Mouse (Mus musculus) mouse trophoblast stem cell (cell line): ENCODE results near the gene Gadd45g.

Experiments used
- in situ Hi-C, 2 experiments: fragments of 300-500 bp; cut with MseI, MboI; formaldehyde crosslinking; loops; 2 replicates in 1 of 2; 3 replicates in 1 of 2; pipeline ENCODE4 v1.15.1; 2025

Gene Gadd45g

DNA sequence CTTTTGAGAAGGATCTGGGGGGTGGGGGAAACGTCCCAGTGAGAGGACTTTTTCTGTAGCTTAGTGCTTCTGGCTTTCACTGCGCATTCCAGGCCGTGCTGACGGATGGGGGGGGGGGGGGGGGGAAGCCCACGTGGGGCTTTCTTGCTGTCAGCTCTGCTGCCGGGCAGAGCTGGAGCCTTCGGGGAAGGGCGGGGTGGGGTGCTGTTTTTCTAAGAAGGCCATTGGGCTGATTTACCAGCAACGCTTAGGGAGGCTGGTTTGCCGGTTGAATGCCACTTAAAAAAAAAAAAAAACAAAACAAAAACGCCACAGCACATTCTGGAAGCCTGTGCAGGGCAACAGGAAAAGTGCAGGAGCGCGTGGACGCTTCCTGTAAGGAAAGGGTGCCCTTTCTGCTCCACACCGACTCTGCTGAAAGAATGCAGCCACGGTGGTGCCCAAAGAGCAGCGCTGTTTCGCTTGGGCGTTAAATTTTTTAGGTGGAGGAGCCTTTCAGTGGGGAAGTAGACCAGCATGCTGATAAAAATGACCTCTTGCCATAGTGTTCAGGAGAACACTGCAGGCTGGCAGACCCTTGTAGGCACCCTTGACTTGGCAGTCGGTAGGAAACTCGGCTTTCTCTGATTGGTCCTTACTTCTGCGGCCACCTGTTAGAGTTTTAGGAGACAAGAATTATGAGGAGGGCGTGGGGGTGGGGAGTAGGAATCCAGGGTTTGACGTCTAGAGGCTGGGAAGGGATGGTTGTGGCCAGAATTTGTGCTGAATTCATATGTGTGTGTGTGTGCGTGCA lies 3.0 kb downstream of the Gadd45g start:
- in situ Hi-C loops, result loop anchor here (10.0 to 25.0 kb wide), 4 partner anchors 115 to 763 kb away; partner anchors contain the start of gene Diras2 (in 2 of the 2)

DNA sequence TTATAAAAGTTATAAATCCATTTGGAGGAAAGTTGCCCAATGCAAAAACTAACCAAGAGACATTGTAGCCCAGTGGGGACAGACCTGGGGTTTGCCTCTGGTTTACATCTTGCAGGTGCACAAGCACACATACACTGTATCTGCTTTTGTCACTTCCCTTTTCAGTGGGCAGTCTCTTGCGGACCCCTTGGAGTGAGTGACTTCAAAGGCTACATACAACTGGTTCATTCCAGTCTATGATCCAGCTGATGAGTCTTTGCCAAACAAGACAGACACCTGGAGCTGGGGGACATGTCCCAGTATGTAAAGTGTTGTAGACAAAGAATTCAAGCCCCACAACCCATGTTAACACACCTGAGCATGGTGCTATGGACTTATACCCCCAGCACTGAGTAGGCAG lies 4.1 kb downstream of the Gadd45g start:
- in situ Hi-C loops, result no loop called here

DNA sequence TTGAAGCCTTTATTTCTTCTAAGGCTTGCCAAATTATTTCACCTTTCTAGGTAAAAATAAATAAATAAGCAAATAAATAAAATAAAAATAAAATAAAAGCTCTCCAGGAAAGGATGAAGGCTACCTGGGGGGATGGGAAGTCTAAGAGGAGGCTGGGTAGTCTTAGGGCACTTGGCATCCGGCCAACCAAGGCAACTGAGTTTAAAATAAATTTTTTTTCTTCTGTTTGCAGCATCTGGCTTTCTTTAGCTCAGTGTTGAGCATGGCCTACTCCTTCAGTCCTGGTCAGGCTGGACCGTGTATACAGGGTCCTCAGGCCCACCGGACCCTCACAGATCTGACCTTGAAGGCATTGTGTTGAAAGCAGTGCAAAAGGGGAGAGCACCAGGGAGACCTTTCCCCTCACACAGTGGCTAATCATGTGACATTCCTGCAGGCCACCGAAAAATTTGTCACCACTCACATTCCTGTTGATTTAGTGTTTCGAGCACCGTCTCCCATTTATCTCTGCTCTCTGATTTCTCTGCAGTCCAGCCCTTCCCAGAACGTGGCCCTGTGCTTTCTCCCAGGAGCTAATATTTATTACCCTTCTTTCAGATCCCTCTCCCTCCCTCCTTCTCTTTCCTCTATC lies 6.2 kb downstream of the Gadd45g start:
- in situ Hi-C loops, result no loop called here

DNA sequence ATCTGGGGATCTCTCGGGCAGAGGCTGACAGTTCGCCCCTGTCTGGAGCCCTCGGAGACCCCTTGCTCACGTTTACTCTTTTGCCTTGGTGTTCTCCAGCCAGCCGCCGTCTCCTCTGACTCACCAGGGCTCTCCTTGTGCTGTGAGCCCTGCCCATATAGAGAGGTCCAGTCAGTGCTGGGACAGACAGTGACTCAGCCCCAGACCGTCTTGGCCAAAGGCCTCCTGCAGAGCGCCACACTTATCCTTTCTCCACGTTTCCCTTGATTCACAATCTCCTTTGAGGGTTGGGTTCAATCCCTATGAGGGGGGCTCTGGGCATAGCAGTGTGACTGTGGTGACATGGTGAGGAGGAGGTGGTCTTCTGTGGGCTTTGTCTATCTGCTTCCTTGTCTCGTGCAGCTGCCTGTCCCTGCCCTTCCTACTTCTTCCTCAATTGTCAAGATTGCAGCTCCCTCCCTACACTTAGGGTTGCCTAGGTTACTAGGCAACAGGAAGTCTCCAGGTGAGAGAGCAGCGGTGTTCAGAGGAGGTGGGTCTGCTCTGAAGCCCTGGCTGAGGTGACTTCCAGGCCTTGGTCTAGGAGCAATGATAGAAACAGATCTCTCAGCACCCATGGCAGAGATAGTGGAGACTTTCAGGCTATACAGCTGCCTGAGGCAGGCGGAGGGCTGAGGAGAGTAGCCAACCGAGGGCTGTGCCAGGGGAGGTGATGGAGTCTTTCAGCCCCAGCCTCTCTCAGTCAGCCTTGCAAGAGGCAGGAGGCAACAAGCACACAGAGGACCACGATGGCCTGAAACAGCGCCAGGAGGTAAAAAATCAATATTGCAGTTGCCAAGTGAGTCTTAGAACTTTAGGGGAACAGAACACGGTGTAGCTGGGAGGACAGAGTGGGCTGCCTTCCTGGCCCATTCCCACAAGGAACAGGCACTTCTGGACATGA lies 7.1 kb downstream of the Gadd45g start:
- in situ Hi-C loops, result no loop called here

DNA sequence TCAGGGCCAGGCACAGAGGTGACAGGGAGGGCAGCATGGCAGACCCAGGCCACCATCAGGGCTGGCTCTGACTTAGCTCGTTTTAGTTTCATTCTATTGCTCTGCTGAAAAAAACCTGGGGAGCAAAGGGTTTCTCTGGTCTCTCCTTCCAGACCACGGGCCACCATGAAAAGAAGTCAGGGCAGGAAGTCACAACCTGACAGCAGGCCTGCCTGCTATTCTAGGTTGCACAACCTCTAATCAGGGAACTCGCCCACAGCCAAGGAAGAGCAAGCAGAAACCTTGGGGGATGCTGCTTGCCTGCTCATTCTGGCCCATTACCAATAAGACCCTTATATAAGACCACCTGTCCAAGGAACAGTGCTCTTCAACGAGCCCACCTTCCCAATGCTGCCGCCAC lies 9.1 kb downstream of the Gadd45g start:
- in situ Hi-C loops, result no loop called here

DNA sequence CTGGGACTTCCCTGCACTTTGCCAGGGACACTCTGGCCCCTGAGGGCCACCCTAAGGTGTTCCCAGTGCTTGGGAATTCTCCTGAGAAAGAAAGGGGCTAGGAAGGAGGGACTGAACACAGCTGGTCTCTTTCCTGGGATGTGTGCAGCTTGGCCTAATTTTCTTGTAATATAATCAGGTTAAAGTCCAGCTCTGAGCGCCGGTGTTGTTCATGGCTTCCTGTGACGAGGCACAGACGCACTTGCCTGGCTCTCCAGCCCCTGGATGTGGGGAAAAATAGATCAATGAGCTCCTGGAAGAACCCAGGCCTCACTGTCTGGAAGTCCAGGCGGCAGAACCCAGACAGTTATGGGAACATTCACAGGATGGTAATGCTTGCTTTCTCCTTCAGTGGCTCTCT lies 10.7 kb downstream of the Gadd45g start:
- in situ Hi-C loops, result no loop called here

DNA sequence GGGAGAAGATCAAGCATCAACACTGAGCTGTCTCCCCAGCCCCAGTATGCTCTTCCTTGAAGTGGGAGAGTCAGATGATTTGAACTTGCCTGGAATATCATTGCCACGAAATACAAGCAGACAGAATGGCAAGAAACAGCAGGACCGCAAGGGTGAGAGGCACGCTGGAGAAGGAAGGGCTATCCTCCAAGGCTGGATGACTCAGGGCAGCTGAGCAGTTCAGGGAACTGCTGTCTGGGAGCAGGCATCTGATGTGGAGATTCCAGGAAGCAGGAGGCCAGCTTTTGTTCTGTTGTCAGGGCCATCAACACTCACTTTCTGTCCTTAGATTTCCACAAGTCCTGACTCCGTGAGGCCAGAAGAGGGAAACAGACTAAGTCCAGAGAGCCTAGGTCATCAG lies 12.0 kb downstream of the Gadd45g start:
- in situ Hi-C loops, result no loop called here

DNA sequence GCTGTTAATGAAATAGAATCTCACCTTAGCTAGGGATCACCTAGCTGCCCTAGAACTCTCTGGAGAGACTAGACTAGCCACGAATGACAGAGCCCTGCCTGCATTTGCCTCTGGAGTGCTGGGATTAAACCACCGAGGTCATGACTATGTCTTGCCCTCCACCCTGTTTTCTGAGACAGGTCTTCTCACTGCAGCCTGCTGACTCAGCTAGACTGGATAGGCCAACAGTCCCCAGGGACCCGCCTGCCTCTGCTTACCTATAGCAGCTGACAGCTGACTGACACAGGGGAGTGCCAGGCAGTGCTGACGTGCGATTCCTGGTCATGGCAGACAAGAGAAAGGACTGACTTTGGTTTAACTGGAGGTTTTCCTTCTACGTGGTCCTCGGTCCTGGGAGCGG lies 12.7 kb downstream of the Gadd45g start:
- in situ Hi-C loops, result no loop called here

DNA sequence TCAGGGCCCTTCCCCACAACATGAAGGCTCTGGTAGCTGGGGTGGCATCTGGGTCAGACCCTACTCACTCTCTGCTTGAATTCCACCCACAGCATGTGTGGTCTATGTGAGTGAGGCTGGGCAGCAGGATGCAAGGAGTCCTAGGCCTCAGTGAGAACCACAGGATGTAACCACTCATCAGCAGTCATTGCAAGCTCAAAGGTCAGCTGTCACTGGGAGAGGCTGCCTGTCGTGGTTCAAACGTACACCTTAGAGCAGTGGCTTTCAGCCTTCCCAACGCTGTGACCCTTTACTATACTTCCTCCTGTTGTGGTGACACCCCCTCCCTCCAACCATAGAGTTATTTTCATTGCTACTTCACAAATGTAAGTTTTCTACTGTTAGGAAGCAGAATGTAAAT lies 13.3 kb downstream of the Gadd45g start:
- in situ Hi-C loops, result no loop called here

DNA sequence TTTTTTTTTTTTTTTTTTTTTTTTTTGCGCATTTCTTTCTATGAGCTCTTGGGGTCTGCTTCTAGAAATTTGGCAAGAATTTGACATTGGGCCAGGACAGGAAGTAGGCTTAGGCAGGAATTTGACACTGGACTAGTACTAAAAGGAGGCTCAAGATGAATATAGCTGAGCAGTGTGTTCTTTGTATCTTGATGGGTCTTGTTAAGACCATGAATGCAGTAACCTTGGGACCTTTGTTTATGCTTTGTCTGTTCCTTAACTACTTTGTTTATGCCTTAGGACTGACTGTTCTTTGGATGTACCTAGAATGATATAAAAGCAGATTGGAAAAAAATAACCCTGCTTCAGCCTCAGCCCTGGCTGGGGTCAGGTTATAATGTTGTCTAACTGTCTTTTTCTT lies 16.3 kb downstream of the Gadd45g start:
- in situ Hi-C loops, result no loop called here

DNA sequence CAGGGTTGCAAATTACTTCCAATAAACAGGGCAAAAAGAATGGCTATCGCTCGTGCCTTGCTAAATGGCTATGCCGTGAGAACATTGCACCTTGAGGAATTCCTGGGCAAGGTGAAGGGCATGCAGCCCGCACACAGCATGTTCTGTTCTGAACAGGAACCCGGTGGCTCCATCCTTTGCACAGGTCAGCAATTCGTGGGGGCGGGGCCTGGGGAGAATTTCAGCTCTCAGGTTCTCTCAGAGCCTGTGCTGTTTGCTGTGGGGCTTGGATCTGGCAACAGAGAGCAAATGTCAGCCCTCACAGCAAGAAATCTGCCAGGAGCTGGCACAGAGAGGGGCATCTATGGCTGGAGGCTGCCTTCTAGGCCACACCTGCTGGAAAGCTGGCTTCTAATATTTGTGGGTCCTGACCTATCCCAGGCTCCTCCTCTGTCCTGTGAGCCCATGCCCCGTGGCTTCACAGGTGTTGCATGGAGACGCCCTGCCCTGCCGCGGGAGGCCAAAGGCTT lies 19.7 kb downstream of the Gadd45g start:
- in situ Hi-C loops, result no loop called here

DNA sequence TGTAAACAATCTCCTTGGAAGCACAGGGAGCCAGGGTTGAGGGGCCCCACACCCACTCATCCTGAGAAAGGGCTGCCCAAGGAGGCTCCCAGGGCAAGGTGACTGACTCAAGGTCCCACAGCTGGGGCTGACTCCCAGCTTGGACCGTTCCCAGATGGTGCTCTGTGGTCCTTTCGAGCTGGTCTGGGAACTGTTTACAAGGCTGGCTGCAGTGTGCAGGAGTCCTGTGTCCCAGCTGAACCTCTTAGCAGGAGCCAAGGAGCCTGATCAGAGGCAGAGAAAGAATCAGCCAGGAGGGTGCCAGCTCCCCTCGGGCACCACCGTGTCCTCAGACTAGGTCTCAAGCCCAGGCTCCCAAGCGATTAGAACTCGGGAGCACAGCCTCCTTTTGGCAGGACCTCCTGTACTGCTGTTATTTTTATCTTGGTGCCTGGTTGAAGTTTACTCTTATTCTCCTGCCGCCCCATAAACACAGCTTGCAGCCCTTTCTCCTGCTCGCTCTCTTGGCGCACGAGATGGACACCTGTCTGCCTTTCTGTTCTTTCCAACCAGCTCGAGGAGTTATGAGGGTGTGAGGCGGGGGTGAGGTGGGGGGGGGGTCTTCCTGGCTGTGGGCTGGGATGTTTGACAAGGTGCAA lies 22.1 kb downstream of the Gadd45g start:
- in situ Hi-C loops, result no loop called here

DNA sequence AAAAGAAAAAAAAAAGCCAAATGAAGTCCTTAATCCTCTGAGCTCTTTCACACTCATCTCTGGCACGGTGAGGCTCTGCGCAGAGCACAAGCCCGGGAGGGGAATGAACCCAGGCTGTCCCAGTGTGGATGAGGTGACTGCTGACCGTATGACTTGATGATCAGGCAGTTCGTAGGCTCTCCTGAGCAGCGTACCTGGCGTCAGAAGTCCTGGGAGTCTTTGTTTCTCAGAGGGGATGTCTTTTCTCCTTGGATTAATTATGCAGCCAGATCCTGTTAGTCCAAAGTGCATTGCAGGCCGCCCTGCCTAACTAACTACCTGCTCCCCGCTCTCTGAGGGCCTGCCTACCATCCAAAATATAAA lies 22.6 kb downstream of the Gadd45g start:
- in situ Hi-C loops, result no loop called here

DNA sequence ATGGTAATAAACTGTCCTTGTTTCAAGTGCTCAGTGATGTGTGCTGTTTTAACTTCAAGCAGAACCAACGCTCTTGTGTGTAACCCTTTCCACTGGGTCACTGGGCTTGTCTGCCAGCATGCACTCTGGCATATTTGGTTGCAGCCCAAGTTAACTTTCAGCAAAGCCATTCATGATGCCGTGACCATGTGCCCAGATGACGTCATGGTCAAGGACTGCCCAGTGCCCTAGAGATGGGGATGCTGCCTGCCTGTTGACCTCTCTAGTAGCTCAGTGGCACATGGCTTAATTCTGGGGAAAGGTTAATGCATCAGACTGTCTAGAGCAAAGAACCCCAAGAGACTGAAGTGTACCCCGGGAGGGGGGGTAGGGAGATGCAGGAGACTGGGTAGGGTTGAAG lies 24.7 kb downstream of the Gadd45g start:
- in situ Hi-C loops, result no loop called here

DNA sequence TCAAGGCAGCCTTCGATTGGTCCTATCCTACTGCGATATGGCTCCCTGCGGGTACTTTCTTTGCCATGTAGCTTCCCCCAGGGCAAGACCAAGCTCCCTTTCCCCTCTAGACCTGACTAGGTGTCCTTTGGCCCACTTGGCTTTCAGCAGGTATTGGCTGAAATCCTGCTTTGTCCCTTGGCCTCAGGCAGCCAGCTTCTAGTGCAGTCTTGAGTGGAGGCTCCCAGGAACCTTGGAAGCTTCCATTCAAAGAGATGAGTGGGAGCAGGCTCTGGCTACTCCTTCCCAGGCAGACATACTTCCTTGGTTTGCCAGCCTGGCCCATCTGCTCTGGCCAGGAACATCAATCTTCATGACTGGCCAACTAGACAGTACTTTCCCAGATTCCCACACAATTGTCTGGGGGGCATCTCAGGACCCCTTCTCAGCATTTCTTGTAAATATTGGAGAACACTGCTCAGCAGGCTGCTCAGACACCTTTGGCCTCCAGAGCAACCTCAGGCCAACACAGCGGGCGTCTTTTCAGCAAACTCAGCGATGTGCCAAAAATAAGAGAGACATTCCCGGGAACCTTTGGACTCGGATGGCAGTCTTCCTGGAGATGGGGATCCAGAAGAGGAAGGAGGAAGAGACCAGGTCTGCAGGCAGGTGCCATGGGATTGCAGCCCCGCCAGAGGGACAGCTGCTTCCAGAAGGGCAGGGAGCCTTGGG lies 25.9 kb downstream of the Gadd45g start:
- in situ Hi-C loops, result no loop called here

DNA sequence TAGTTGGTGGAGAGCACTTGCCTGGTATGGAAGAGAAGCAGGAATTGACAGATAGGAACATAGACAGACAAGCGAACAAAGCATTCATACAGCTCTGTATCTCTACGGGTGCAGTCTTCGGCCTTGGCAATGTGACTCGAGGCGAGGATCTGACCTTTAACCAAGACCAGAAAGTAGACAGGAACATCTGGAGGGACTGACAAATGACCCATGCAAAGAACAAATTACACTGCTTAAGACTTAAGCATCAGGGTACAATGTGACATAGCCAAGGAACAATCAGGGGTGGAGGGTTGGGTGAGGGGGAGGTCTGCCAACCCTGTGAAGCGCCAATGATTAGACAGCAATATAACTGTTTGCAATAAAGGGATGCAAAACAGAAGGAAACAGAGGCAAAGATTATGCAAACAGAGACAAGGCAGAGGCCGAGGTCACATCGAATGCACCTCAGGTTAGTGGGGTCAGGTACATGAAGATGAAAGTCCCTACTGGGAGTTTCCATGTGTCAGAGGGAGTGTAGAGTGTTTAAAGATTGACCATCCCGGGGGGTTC lies 26.6 kb downstream of the Gadd45g start:
- in situ Hi-C loops, result no loop called here

DNA sequence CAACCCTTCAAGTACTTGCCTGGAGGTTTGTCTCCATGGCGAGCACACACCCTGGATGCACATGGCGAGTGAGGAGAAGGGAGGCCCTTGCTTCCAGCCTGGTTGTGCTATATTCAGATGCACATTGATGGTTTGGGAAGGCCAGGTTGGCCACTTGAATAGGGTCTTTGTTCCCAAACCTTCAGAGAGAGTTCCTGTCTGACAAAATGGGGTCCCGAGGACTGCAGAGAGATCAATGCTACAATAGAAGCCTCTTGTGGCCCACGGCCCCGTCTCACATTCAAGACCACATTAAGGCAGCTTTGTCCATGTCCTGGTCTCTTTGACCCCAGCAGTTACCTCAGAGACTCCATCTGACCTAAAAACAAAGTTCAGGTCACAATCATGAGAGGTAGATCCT lies 27.3 kb downstream of the Gadd45g start:
- in situ Hi-C loops, result no loop called here

DNA sequence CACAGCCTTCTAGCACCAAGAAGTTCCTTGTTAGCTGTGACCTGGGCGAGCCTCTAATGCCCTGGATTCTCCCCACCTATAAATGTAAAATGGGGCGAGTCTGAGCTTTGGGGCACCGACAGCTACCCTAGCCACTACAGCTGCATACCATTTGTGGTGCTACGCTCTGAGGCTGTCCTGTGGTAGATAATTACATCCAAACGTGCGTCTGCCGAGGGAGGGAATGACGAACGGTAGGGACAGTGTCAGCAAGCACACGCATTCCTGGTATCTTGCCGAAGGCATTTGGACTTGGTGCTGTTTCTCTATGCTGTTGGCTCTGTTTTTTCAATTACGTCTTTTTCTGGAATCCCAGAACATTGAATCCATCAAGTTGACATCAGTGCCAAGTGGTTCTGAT lies 29.7 kb downstream of the Gadd45g start:
- in situ Hi-C loops, result no loop called here

DNA sequence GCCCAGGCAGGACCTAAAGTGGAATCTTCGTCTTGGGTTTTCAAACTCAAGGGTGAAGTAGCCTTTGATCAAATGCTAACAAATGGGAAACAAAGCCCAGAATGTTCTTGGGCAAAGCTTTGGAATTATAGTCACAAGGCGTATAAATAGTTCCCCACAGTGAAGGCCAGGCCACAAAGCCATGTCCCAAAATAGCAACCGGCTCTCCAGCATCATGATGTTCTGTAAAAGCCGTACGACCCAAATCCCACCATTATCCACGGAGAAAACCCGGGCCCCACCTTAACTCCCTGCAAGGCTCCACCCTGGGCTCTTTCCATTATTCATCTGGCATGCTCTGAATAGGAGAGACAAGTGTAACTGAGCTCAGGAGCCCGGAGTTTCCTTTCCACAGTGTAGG lies 32.3 kb downstream of the Gadd45g start:
- in situ Hi-C loops, result no loop called here

DNA sequence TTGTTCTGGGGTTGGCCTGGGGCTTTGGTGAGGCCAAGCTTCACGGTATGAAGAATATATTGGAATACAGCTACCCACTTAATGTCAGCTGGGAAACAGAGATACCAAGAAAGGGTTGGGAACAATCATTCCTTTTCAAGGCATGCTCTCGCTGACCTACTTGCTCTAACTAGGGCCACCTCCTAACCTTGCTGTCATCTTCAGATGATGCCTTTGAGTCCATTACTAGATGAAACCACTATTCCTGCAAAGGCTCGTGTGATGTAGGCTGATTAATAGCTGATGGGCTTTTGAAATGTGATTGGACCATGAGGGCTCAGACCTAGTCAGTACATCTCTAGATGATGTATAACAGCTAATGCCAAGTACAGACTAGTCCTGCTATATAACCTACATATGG lies 33.1 kb downstream of the Gadd45g start:
- in situ Hi-C loops, result no loop called here

DNA sequence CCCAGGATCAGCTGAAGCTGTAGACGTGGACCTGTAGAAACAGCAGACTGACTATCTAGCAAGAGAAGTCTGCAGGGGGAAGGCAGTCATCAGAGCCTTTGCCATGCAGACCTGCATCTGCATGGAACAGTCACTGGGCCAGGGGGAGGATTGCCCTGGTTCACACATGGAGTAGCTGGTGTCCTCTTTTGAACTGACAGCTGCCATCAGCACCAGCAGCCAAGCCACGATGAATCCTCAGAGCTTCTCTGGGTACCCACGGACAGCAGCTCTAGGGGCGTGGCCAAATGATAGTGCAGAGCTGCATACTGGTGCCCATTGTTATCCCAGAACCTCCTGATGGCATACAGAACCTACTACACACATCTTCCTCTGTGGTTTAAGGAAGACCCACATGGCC lies 33.5 kb downstream of the Gadd45g start:
- in situ Hi-C loops, result no loop called here
